Comparison of ENCODE assay signal across 22 mouse cellular contexts in the genomic region with DNA sequence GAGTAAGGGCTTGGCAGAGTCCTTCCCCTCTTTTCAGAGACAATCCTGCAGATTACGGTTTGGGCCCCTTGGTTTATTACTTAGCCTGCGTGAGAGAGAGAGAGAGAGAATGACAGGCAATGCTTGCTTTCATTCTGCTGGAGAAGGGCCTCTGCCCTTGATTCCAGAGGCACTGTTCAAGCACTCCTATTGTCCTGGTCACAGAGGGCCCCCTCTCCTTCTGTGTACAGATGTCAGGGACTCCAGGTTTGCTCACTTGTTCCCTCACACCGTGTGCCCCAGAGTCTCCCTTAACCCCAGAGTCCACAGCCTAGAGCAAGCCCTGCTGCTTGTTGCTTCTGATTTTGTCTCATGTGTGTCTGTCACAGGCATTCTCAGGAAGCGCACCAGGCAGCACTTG.
DNase-seq lines count a peak whose midpoint lies in the region; ATAC-seq lines count a peak whose summit lies in the region.
"Had no signal": no experiment of that assay in that cellular context is flagged by ENCODE, and none has a peak within 500 bp of the region (broad histone marks: within the 10 kb centered on the region; RNA-seq: fewer than 3 reads in every experiment).

No protein-coding gene starts in this region.

- no peak for DNase-seq in midbrain, embryonic 11.5 days (ENCODE audit: low spot score, missing footprints)
- DNase-seq in midbrain, embryonic 14.5 days, result no peak
- no peak for DNase-seq in thymus, postnatal 36 days
- DNase-seq in layer of hippocampus, adult 11-12 months (ENCODE audit: low spot score), result no peak
- DNase-seq: adrenal gland, adult 2 months; adrenal gland, postnatal 10 days; adrenal gland, postnatal 25 days; cerebellum, adult 11 months; cerebellum, adult 18-20 months; cerebellum, adult 8-10 months; cerebellum, adult 9-11 months; cerebellum, postnatal 14 days; cerebellum, postnatal 36 days; embryo, embryonic 11 days had no signal

- H3K4me3 ChIP-seq in midbrain, embryonic 11.5 days (ENCODE audit: low read depth, low read length), result no peak overlapping the region
- H3K4me3 ChIP-seq in midbrain, embryonic 14.5 days (replicated peaks; ENCODE audit: low read depth, low read length), result no peak overlapping the region
- H3K4me3 ChIP-seq in intestine, embryonic 16.5 days (ENCODE audit: low read length), result no peak overlapping the region
- H3K4me3 ChIP-seq: embryonic facial prominence, embryonic 13.5 days; embryonic facial prominence, embryonic 15.5 days; erythroblast, embryonic 14.5 days; forebrain, embryonic 10.5 days; forebrain, embryonic 12.5 days had no signal

- H3K9ac ChIP-seq in midbrain, embryonic 11.5 days (ENCODE audit: low read length), result 0 out of 2 replicates have a peak overlapping the region, but pooled peaks have one; percentile 16
- H3K9ac ChIP-seq in midbrain, embryonic 14.5 days (replicated peaks; ENCODE audit: low read length), result no peak overlapping the region
- H3K9ac ChIP-seq in intestine, embryonic 16.5 days (ENCODE audit: low read depth, low read length), result no peak overlapping the region
- H3K9ac ChIP-seq: embryonic facial prominence, embryonic 13.5 days; embryonic facial prominence, embryonic 15.5 days; forebrain, embryonic 12.5 days had no signal

- WGBS in midbrain, embryonic 11.5 days, result 59% methylated on average over 4 of the region's 4 CpGs
- 49% methylated on average over 4 of the region's 4 CpGs for WGBS in midbrain, embryonic 14.5 days
- 50% methylated on average over 4 of the region's 4 CpGs for WGBS in intestine, embryonic 16.5 days

- H3K27me3 ChIP-seq in midbrain, embryonic 11.5 days (ENCODE audit: control insufficient read depth, insufficient read depth, low read length), result no peaks in the 10 kb centered on the region
- no peaks in the 10 kb centered on the region for H3K27me3 ChIP-seq in midbrain, embryonic 14.5 days (ENCODE audit: control insufficient read depth, insufficient read depth, low read length)
- H3K27me3 ChIP-seq in intestine, embryonic 16.5 days (replicated peaks; ENCODE audit: control insufficient read depth, insufficient read depth, low read length), result no peaks in the 10 kb centered on the region
- H3K27me3 ChIP-seq: embryonic facial prominence, embryonic 13.5 days; embryonic facial prominence, embryonic 15.5 days; forebrain, embryonic 12.5 days had no signal

- ATAC-seq in midbrain, embryonic 11.5 days (ENCODE audit: low FRiP score), result no peak
- no peak for ATAC-seq in midbrain, embryonic 14.5 days (ENCODE audit: low FRiP score, low TSS enrichment)
- ATAC-seq in intestine, embryonic 16.5 days, result peak; percentile 63
- ATAC-seq: forebrain, embryonic 14.5 days; forebrain, embryonic 16.5 days had no signal

- no peaks in the 10 kb centered on the region for H3K36me3 ChIP-seq in midbrain, embryonic 11.5 days (ENCODE audit: control insufficient read depth, insufficient read depth, low read length)
- no peaks in the 10 kb centered on the region for H3K36me3 ChIP-seq in midbrain, embryonic 14.5 days (ENCODE audit: control insufficient read depth, insufficient read depth, low read length)
- H3K36me3 ChIP-seq in intestine, embryonic 16.5 days (ENCODE audit: control insufficient read depth, insufficient read depth, low read length), result no peaks in the 10 kb centered on the region
- H3K36me3 ChIP-seq: embryonic facial prominence, embryonic 13.5 days; embryonic facial prominence, embryonic 15.5 days; forebrain, embryonic 10.5 days; forebrain, embryonic 12.5 days had no signal

- H3K9me3 ChIP-seq in midbrain, embryonic 11.5 days (ENCODE audit: control insufficient read depth, low read length), result no peaks in the 10 kb centered on the region
- no peaks in the 10 kb centered on the region for H3K9me3 ChIP-seq in midbrain, embryonic 14.5 days (ENCODE audit: control insufficient read depth, low read length)
- no peaks in the 10 kb centered on the region for H3K9me3 ChIP-seq in intestine, embryonic 16.5 days (ENCODE audit: control insufficient read depth, low read length)
- H3K9me3 ChIP-seq: embryonic facial prominence, embryonic 13.5 days; embryonic facial prominence, embryonic 15.5 days; forebrain, embryonic 10.5 days; forebrain, embryonic 12.5 days had no signal

- peaks cover 7% of the 10 kb centered on the region; the same call in 1 of the 2 replicates for H3K4me1 ChIP-seq in midbrain, embryonic 11.5 days (ENCODE audit: control insufficient read depth, insufficient read depth, low read length)
- H3K4me1 ChIP-seq in midbrain, embryonic 14.5 days (ENCODE audit: control insufficient read depth, insufficient read depth, low read length), result no peaks in the 10 kb centered on the region
- H3K4me1 ChIP-seq in intestine, embryonic 16.5 days (ENCODE audit: control insufficient read depth, insufficient read depth, low read length), result peaks cover 14% of the 10 kb centered on the region

- H3K4me2 ChIP-seq in midbrain, embryonic 11.5 days, result no peak overlapping the region
- H3K4me2 ChIP-seq in midbrain, embryonic 14.5 days (ENCODE audit: low read length), result no peak overlapping the region
- no peak overlapping the region for H3K4me2 ChIP-seq in intestine, embryonic 16.5 days (ENCODE audit: low read depth, low read length)
- H3K4me2 ChIP-seq: embryonic facial prominence, embryonic 13.5 days; embryonic facial prominence, embryonic 15.5 days; forebrain, embryonic 12.5 days had no signal

- H3K27ac ChIP-seq in midbrain, embryonic 11.5 days (ENCODE audit: low read depth, low read length), result no peak overlapping the region
- no peak overlapping the region for H3K27ac ChIP-seq in midbrain, embryonic 14.5 days (replicated peaks; ENCODE audit: low read depth, low read length)
- H3K27ac ChIP-seq in intestine, embryonic 16.5 days (ENCODE audit: low read length), result no peak overlapping the region
- H3K27ac ChIP-seq: embryonic facial prominence, embryonic 13.5 days; embryonic facial prominence, embryonic 15.5 days; forebrain, embryonic 10.5 days; forebrain, embryonic 12.5 days had no signal
